Mouse (Mus musculus): ENCODE data around the gene Oasl1. TPM values are rescaled to one million over a fixed set of nuclear protein-coding genes. Genes with fewer than 3 reads are reported as not detected.
A peak's percentile ranks its signal among the peaks of the same experiment; 100 is the strongest.
"Not testable (repeated sequence)": the region's sequence is repeated elsewhere in the genome, so short reads cannot be mapped to it uniquely, and the experiment has no call there.

Gene Oasl1
- total RNA-seq, 2 experiments from 2014 or later, result 0.21 to 0.35 TPM

DNA sequence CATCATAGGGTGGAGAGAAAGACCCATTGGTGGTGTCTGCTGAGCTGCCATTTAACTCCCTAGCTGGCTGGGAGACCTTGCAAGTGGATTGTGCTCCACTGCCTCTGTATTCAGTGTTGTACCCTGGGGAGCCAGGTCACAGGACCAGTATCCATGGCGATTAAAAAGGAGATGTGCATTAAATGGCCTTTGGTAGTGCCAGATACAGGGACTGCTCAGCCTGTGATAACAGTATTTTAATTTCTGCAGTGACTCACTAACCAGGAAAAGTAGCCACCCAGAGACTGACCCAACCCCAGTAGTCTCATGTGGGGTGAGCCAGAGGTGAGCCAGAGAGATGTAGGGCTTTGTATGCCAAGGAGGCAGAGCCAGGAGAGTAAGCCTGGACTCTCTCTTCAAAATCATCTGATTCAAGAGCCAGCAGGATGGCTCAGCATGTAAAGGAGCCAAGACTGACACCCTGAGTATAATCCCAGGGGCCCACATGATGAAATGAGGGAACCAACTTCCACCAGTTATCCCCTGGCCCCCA, 3.2 kb downstream of the Oasl1 start:
- DNase-seq (ENCODE audit: low spot score in 2 of 2), result no peak

DNA sequence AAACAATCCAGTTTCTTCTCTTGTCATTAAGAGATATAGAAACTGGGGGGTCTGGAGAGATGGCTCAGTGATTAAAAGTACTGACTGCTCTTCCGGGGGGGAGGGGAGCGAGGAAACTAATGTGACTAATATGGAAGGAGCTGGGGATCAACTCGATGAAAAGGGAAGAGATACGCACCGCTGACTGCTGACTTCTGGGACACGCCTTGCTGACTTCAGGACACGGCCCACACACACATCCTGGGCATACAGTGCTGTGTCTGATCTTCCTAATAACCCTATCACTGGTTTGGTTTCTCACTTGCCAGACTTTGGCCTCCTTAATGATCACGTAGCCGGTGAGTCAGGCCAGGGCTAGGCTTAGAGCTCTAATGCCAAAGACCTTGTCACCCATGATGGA, 3.7 kb downstream of the Oasl1 start:
- DNase-seq (ENCODE audit: low spot score in 2 of 2), result no peak

- DNase-seq (ENCODE audit: low spot score in 2 of 2), result no peak
These were observed 8.6 kb downstream of the Oasl1 start for GRCm38 (mm10) chr5:114931626-114932025.

- no peak for DNase-seq (ENCODE audit: low spot score in 2 of 2)
These were observed 10.2 kb downstream of the Oasl1 start for GRCm38 (mm10) chr5:114933206-114933605.

GRCm38 (mm10) chr5:114935838-114936237, 12.8 kb downstream of the Oasl1 start:
- no peak for DNase-seq (ENCODE audit: low spot score in 2 of 2)

DNA sequence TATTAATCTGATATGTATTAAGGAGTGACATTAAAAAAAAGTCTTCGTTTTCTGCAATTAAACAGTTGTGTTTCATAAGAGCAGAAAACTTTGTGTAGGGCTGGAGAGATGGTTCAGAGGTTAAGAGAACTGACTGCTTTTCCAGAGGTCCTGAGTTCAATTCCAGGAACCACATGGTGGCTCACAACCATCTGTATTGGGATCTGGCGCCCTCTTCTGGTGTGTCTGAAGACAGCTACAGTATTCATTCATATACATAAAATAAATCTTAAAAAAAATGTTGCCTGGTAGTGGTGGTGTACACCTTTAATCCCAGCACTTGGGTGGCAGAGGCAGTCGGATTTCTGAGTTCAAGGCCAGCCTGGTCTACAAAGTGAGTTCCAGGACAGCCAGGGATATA, 18.1 kb downstream of the Oasl1 start:
- not testable (repeated sequence) for DNase-seq (ENCODE audit: low spot score in 2 of 2)

GRCm38 (mm10) chr5:114942074-114942765, 19.2 kb downstream of the Oasl1 start, which contains the start of gene 2210016L21Rik:
Gene 2210016L21Rik (plus strand): TSS chr5:114942158.
- DNase-seq (ENCODE audit: low spot score in 2 of 2), result peak; percentile 85 to 88

DNA sequence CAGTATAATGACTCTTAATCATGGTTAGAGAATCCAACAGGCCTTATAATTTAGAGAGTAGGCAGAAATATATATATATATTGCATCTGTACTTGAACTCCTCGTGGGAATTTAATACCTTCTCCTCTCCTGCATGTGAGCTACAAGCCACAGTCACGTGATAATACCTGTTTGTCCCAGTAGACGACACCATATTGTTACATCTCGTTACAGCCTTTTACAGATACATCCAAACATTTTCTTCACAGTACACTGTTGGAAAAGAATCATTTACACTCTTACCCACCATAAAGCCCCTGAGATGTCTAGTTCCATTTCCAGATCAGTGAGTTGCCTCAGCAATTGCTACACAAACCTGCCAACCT, 19.7 kb downstream of the Oasl1 start:
- no peak for DNase-seq (ENCODE audit: low spot score in 2 of 2)

- no peak for DNase-seq (ENCODE audit: low spot score in 2 of 2)
These were observed 22.0 kb downstream of the Oasl1 start for GRCm38 (mm10) chr5:114945072-114945471.

DNA sequence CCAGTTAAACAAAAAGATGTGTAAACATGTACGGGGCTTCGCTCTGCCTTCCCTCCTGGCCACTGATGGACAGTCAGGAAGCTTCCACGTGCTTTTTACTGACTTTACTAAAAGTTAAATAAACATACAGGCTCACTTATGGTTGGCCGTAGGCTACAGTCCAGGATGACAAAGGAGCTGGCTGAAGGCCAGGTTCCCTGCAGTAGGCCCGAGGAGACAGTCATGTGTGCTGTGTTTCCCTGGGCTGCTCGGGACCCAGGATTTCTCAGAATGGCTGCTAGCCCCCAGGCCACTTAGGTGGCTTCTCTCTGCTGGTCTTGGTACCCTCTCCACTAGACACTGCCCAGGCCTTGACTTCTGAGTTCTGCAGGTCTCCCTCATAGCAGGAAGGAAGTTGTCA, 25.9 kb downstream of the Oasl1 start:
- peak in 1 of 2 experiments; percentile 24 for DNase-seq (ENCODE audit: low spot score in 2 of 2)

GRCm38 (mm10) chr5:114949316-114949715, 26.3 kb downstream of the Oasl1 start:
- DNase-seq (ENCODE audit: low spot score in 2 of 2), result no peak

- no peak for DNase-seq (ENCODE audit: low spot score in 2 of 2)
These were observed 26.8 kb downstream of the Oasl1 start for GRCm38 (mm10) chr5:114949812-114950211.

DNA sequence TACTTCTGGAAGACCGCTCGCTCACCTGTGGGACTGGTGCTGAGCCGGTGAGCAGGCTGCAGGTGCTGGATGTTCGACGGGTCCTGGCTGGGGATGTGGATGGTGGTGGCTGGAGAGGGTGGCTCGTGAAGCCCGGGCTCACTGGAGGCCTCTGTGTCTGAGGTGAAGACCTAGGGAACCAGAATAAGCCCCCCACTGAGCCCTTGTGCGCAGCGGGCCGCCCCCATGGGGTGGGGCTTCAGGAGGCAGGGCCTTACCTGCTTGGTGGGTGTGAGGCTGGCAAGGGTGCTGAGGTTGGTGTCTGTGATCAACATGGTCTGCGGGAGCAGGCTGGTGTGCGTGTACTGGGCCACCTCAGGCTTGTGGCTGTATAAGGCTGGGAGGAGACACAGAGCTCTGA, 27.6 kb downstream of the Oasl1 start:
- DNase-seq (ENCODE audit: low spot score in 2 of 2), result no peak

GRCm38 (mm10) chr5:114951279-114951880, 28.3 kb downstream of the Oasl1 start:
- no peak for DNase-seq (ENCODE audit: low spot score in 2 of 2)

DNA sequence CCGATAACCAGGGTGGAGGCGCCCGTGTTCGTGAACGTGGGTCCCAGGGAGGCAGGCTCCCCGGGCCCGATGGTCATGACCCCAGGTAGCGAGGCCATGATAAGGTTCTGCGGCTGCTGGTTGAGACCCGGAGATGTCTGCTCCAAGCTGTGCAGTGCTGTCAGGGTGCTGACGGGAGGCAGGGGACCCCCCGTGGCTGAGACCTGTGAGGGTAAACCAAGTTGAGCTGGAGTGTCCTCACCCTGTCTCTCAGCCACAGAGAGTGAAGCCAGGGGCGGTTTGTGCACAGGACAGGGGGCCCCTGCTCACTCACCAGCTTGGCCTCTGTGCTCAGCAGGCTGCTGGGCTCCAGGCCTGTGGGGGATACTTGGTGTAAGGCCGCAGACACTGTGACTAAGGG, 30.3 kb downstream of the Oasl1 start:
- DNase-seq (ENCODE audit: low spot score in 2 of 2), result no peak

- DNase-seq (ENCODE audit: low spot score in 2 of 2), result no peak
These were observed 35.0 kb downstream of the Oasl1 start for GRCm38 (mm10) chr5:114958069-114958468.

GRCm38 (mm10) chr5:114961590-114962360, 38.7 kb downstream of the Oasl1 start:
- no peak for DNase-seq (ENCODE audit: low spot score in 2 of 2)

DNA sequence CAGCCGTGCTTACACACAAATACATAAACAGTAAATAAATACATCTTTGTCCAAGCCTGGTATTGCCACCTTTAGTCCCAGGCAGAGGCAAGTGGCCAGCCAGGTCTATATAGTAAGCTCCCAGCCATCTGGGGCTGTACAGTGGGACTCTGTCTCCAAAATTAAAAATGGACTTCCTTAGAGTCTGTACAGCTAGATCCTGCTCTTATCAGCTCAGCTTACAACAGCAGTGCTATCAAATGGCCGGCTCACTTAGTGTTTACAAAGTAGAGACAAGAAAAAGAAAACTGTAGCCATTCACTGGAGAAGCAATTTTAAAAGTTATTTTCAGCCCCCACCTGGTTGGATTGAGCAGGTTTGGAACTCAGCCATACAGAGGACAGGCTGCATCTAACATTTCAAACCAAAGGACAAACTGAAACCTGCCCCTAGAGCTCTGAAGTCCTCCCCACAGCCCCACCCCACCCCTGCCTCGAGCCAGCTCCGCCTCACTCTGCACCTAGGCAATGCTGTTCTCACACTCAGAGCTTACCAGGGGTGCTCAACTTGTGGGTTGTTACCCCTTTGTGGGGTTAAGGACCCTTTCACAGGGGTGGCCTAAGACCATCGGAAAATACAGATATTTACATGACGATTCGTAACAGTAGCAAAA, 41.4 kb downstream of the Oasl1 start:
- DNase-seq (ENCODE audit: low spot score in 2 of 2), result no peak

- no peak for DNase-seq (ENCODE audit: low spot score in 2 of 2)
These were observed 42.2 kb downstream of the Oasl1 start for GRCm38 (mm10) chr5:114964967-114965898.

DNA sequence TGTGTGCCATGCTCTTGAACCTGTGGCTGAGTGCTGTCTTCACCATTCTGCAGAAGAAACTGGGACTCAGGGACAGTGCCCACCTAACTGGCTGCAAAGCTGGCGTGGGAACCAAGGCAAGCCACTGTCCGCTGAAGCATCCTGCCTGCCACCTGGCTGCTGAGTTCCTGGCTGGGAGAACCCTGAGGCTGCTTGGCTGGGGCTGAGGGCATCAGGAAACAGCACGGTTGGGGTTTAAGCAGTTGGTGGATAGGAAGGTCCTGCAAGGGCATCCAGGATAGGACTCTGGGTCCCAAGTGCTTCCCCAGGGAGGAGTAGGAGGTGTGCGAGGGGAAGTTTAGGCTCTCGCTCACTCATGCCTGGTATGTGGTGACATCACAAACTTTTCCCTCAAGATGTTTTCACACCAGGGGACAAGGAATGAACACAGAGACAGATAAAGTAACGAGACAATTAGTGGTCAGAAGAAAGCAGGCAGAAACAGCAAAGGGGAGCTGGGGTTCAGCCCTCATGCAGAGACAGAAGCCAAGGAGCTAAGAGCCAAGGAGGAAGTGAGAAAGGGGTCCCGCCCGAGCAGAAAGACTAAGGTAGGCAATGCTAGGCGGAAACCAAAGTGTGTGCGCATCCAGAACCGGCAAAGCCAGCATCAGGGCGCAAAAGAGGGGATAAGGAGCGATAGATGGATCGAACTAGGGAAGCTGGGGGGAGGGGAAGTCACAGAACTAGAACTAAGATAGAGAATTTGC, 44.7 kb downstream of the Oasl1 start:
- no peak for DNase-seq (ENCODE audit: low spot score in 2 of 2)

Data from left cerebral cortex, adult 18-20 months (tissue).